Mouse (Mus musculus) right cerebral cortex, postnatal 14 days (tissue): ENCODE results near the gene Tjap1.

Experiments used
- DNase-seq: peaks from one replicate; pipeline ENCODE4 v3.0.0; 2022

Gene Tjap1

GRCm38 (mm10) chr17:46278011-46278765 lies 4.6 kb downstream of the Tjap1 start:
- no peak for DNase-seq

- no peak for DNase-seq
Measured at GRCm38 (mm10) chr17:46277586-46277985, 5.2 kb downstream of the Tjap1 start.

GRCm38 (mm10) chr17:46275506-46275905 lies 7.3 kb downstream of the Tjap1 start:
- no peak for DNase-seq

GRCm38 (mm10) chr17:46275034-46275433 lies 7.8 kb downstream of the Tjap1 start:
- no peak for DNase-seq

- no peak for DNase-seq
Measured at GRCm38 (mm10) chr17:46274465-46274864, 8.4 kb downstream of the Tjap1 start.

- no peak for DNase-seq
Measured at GRCm38 (mm10) chr17:46273803-46274236, 9.0 kb downstream of the Tjap1 start.

- DNase-seq: no peak
Measured at GRCm38 (mm10) chr17:46272675-46273074, 10.2 kb downstream of the Tjap1 start.

- DNase-seq: no peak
Measured at GRCm38 (mm10) chr17:46272058-46272457, 10.8 kb downstream of the Tjap1 start.

- DNase-seq: no peak
Measured at GRCm38 (mm10) chr17:46269771-46270534, 12.9 kb downstream of the Tjap1 start.

GRCm38 (mm10) chr17:46268026-46268720 lies 14.7 kb downstream of the Tjap1 start:
- no peak for DNase-seq

GRCm38 (mm10) chr17:46267511-46267910 lies 15.3 kb downstream of the Tjap1 start:
- DNase-seq: no peak

- no peak for DNase-seq
Measured at GRCm38 (mm10) chr17:46266986-46267385, 15.8 kb downstream of the Tjap1 start.

- peak; percentile 78 for DNase-seq
Measured at GRCm38 (mm10) chr17:46265918-46266618, 16.8 kb downstream of the Tjap1 start.

- no peak for DNase-seq
Measured at GRCm38 (mm10) chr17:46265502-46265901, 17.3 kb downstream of the Tjap1 start.

GRCm38 (mm10) chr17:46262201-46262694 lies 20.6 kb downstream of the Tjap1 start:
- DNase-seq: no peak

- no peak for DNase-seq
Measured at GRCm38 (mm10) chr17:46259675-46260074, 23.2 kb downstream of the Tjap1 start.

GRCm38 (mm10) chr17:46258279-46259053 lies 24.4 kb downstream of the Tjap1 start:
- DNase-seq: no peak

GRCm38 (mm10) chr17:46255147-46255546 lies 27.7 kb downstream of the Tjap1 start:
- DNase-seq: no peak

GRCm38 (mm10) chr17:46254106-46254505 lies 28.7 kb downstream of the Tjap1 start:
- DNase-seq: peak; percentile 48

GRCm38 (mm10) chr17:46253452-46254084 lies 29.3 kb downstream of the Tjap1 start, which contains the start of gene Lrrc73:
TSS of gene Lrrc73 (plus strand) at chr17:46253531.
- DNase-seq: peak; percentile 95
